Mouse (Mus musculus) regulatory T cell (primary cell): ENCODE measurements around the gene 2310011J03Rik.
"Not testable (repeated sequence)": the region's sequence is repeated elsewhere in the genome, so short reads cannot be mapped to it uniquely, and the experiment has no call there.

Experiments used
- in situ Hi-C: fragments of 300-600 bp; cut with MboI, MseI; formaldehyde crosslinking; loops from one replicate; pipeline ENCODE4 v1.15.1; 2025; ENCODE audit warnings: high pct_unique_total_duplicates

2310011J03Rik gene

GRCm38 (mm10) chr10:80320340-80320760 is at the start of gene 2310011J03Rik:
Gene 2310011J03Rik (minus strand): TSS chr10:80320537.
- in situ Hi-C loops, result no loop called here

- in situ Hi-C loops, result no loop called here
These were observed 48.1 kb upstream of the 2310011J03Rik start for GRCm38 (mm10) chr10:80368392-80368791.

- in situ Hi-C loops, result no loop called here
These were observed 47.6 kb upstream of the 2310011J03Rik start for GRCm38 (mm10) chr10:80367954-80368353.

GRCm38 (mm10) chr10:80365736-80366135 is 45.4 kb upstream of the 2310011J03Rik start:
- in situ Hi-C loops, result no loop called here

GRCm38 (mm10) chr10:80363734-80364133 is 43.4 kb upstream of the 2310011J03Rik start:
- in situ Hi-C loops, result no loop called here

- in situ Hi-C loops, result no loop called here
These were observed 37.8 kb upstream of the 2310011J03Rik start for GRCm38 (mm10) chr10:80357994-80358639.

- in situ Hi-C loops, result no loop called here
These were observed 37.0 kb upstream of the 2310011J03Rik start for GRCm38 (mm10) chr10:80357336-80357735.

- in situ Hi-C loops, result no loop called here
These were observed 36.4 kb upstream of the 2310011J03Rik start for GRCm38 (mm10) chr10:80356737-80357136.

- in situ Hi-C loops, result no loop called here
These were observed 35.8 kb upstream of the 2310011J03Rik start, which contains the start of gene Plk5 for GRCm38 (mm10) chr10:80356001-80356682. Gene Plk5 (plus strand): TSS chr10:80356459.

- in situ Hi-C loops, result no loop called here
These were observed 35.1 kb upstream of the 2310011J03Rik start for GRCm38 (mm10) chr10:80355431-80355830.

- in situ Hi-C loops, result no loop called here
These were observed 32.4 kb upstream of the 2310011J03Rik start for GRCm38 (mm10) chr10:80352727-80353126.

- in situ Hi-C loops, result no loop called here
These were observed 31.6 kb upstream of the 2310011J03Rik start for GRCm38 (mm10) chr10:80351896-80352295.

GRCm38 (mm10) chr10:80350292-80350691 is 30.0 kb upstream of the 2310011J03Rik start:
- in situ Hi-C loops, result no loop called here

- in situ Hi-C loops, result no loop called here
These were observed 28.6 kb upstream of the 2310011J03Rik start for GRCm38 (mm10) chr10:80348981-80349380.

- in situ Hi-C loops, result no loop called here
These were observed 28.0 kb upstream of the 2310011J03Rik start, which contains the start of gene Adamtsl5 for GRCm38 (mm10) chr10:80348244-80348781. Gene Adamtsl5 (minus strand): TSS chr10:80348412.

- in situ Hi-C loops, result no loop called here
These were observed 27.2 kb upstream of the 2310011J03Rik start for GRCm38 (mm10) chr10:80347514-80347967.

- in situ Hi-C loops, result not testable (repeated sequence)
These were observed 25.6 kb upstream of the 2310011J03Rik start for GRCm38 (mm10) chr10:80345929-80346328.

GRCm38 (mm10) chr10:80345122-80345521 is 24.8 kb upstream of the 2310011J03Rik start:
- in situ Hi-C loops, result no loop called here

GRCm38 (mm10) chr10:80344131-80344661 is 23.9 kb upstream of the 2310011J03Rik start:
- in situ Hi-C loops, result no loop called here

- in situ Hi-C loops, result no loop called here
These were observed 23.1 kb upstream of the 2310011J03Rik start for GRCm38 (mm10) chr10:80343425-80343895.

- in situ Hi-C loops, result no loop called here
These were observed 22.6 kb upstream of the 2310011J03Rik start for GRCm38 (mm10) chr10:80342749-80343424.
